Mouse (Mus musculus): Measurements from ENCODE around the gene Gm38431. TPM values are rescaled to one million over a fixed set of nuclear protein-coding genes. Genes with fewer than 3 reads are reported as not detected.
"Not testable (repeated sequence)": the region's sequence is repeated elsewhere in the genome, so short reads cannot be mapped to it uniquely, and the experiment has no call there.

The Gm38431 gene
- total and polyA plus RNA-seq, 3 experiments: 2.8 to 382 (median 95.6) TPM

DNA sequence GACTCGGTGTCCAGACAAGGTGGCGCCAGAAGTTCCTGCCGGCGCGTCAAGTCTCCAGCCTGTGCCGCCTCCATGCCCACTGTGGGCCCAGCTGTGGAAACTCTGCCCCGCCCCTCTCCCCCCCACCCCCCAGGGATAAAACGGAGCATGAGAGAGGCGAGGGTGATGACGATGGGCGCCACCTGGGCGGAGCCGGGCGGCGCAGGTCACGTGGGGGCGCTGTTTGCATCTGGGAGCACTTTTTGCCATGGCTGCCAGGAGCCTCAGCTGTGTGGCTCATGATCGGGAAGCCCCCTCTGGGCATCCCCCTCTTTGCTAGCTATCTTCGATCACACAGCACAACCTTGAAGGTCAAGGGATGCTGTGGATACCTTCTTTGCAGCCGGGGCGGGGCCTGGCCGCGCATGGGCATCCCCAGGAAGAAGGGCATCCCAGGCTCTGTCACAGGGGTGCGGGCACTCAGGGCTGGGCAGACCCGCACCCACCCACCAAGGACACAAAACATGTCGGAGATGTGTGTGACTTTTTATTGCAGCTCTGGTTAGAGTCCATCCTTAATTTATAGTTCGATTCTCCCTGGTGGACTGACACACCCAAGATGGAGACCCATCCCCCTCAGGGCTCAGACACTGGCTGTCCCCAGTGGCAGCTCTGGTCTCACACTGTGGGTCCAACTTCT is 24.7 kb downstream of the Gm38431 start, which contains the start of gene Zglp1:
Gene Zglp1 (minus strand): TSS at position 88 of the 679 bp plus-strand sequence.
- no peaks in the 10 kb centered on the region for H3K9me3 ChIP-seq (replicated peaks)
- H3K4me1 ChIP-seq (ENCODE audit: insufficient read depth, low read depth, low read length): peaks cover 25% of the 10 kb centered on the region
- no peak for ATAC-seq (ENCODE audit: extremely low read depth, insufficient number of reproducible peaks, low FRiP score, poor library complexity, severe bottlenecking)
- DNase-seq (ENCODE audit: low spot score): no peak
- TF ChIP-seq POLR2AphosphoS5 (IDR thresholded peaks at IDR 0.05; ENCODE audit: insufficient replicate concordance, low read depth, low read length) (no peak), TAL1 (conservative IDR thresholded peaks at IDR 0.05; ENCODE audit: low read depth, low read length) (no peak), CTCF (IDR thresholded peaks at IDR 0.05; ENCODE audit: low read depth, low read length) (no peak), GATA1 (IDR thresholded peaks at IDR 0.05; ENCODE audit: borderline replicate concordance, low read length) (no peak), GATA2 (IDR thresholded peaks at IDR 0.05; ENCODE audit: borderline replicate concordance, low read depth, low read length) (no peak)
- H3K4me3 ChIP-seq (ENCODE audit: low read depth, low read length): no peak within 1 kb of the TSS
- no peaks in the 10 kb centered on the region for H3K27me3 ChIP-seq (ENCODE audit: insufficient read depth, low read length)
- H3K36me3 ChIP-seq (replicated peaks): peaks cover 92% of the 10 kb centered on the region

DNA sequence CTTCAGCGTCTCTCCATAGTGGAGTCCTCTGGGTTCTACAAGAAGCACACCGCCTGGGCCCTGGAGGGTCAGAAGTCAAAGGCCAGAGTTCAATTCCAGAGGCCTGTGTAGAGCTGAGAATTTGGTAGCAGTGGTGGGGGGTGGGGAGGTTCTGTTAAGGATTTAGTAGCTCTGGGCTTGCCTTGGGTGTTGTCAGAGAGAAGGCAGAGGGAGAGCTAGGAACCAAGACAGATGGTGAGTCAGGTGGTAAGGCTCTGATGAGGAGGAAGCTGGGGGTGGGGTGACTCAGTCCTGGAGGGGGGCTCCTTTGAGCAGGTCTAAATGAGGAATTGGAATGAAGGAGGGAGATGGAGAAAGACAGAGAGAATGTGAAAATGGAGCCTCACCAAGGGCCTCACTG is 28.9 kb downstream of the Gm38431 start:
- TF ChIP-seq GATA1 (IDR thresholded peaks at IDR 0.05; ENCODE audit: borderline replicate concordance, low read length) (no peak), CTCF (IDR thresholded peaks at IDR 0.05; ENCODE audit: low read depth, low read length) (no peak), TAL1 (conservative IDR thresholded peaks at IDR 0.05; ENCODE audit: low read depth, low read length) (no peak), GATA2 (IDR thresholded peaks at IDR 0.05; ENCODE audit: borderline replicate concordance, low read depth, low read length) (no peak), POLR2AphosphoS5 (IDR thresholded peaks at IDR 0.05; ENCODE audit: insufficient replicate concordance, low read depth, low read length) (no peak)
- Histone ChIP-seq H3K9me3 (replicated peaks) (no peaks in the 10 kb centered on the region), H3K27me3 (ENCODE audit: insufficient read depth, low read length) (no peaks in the 10 kb centered on the region; the same call in 1 of the 2 replicates), H3K36me3 (replicated peaks) (peaks cover 64% of the 10 kb centered on the region), H3K4me3 (ENCODE audit: low read depth, low read length) (no peak overlapping the region), H3K4me1 (ENCODE audit: insufficient read depth, low read depth, low read length) (peaks cover 12% of the 10 kb centered on the region)
- DNase-seq (ENCODE audit: low spot score) (no peak), ATAC-seq (ENCODE audit: extremely low read depth, insufficient number of reproducible peaks, low FRiP score, poor library complexity, severe bottlenecking) (no peak)

DNA sequence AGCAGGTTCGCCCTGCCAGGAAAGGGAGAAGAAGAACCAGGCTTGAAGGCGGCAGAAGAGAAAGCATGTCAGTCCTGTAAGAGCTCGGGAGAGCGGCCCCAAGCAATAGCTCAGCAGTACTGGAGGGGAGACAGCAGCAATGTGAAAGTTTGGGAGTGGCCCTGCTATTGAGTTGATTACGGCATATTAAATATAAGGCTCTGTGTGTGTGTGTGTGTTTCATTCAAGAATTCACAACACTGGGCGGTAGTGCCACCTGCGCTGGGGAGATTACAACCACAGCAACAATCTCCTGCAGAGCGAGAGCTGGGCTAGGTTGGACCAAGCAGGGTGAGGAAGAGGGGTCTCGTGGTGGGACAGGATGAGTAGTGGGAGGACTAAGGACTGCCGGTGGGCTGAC is 40.2 kb downstream of the Gm38431 start:
- Histone ChIP-seq H3K4me1 (ENCODE audit: insufficient read depth, low read depth, low read length) (peaks cover 6% of the 10 kb centered on the region), H3K9me3 (replicated peaks) (no peaks in the 10 kb centered on the region), H3K36me3 (replicated peaks) (no peaks in the 10 kb centered on the region), H3K27me3 (ENCODE audit: insufficient read depth, low read length) (peaks cover 27% of the 10 kb centered on the region), H3K4me3 (ENCODE audit: low read depth, low read length) (no peak overlapping the region)
- TF ChIP-seq TAL1 (conservative IDR thresholded peaks at IDR 0.05; ENCODE audit: low read depth, low read length) (no peak), CTCF (IDR thresholded peaks at IDR 0.05; ENCODE audit: low read depth, low read length) (no peak), POLR2AphosphoS5 (IDR thresholded peaks at IDR 0.05; ENCODE audit: insufficient replicate concordance, low read depth, low read length) (no peak), GATA2 (IDR thresholded peaks at IDR 0.05; ENCODE audit: borderline replicate concordance, low read depth, low read length) (no peak), GATA1 (IDR thresholded peaks at IDR 0.05; ENCODE audit: borderline replicate concordance, low read length) (no peak)
- ATAC-seq (ENCODE audit: extremely low read depth, insufficient number of reproducible peaks, low FRiP score, poor library complexity, severe bottlenecking): no peak
- DNase-seq (ENCODE audit: low spot score): no peak

DNA sequence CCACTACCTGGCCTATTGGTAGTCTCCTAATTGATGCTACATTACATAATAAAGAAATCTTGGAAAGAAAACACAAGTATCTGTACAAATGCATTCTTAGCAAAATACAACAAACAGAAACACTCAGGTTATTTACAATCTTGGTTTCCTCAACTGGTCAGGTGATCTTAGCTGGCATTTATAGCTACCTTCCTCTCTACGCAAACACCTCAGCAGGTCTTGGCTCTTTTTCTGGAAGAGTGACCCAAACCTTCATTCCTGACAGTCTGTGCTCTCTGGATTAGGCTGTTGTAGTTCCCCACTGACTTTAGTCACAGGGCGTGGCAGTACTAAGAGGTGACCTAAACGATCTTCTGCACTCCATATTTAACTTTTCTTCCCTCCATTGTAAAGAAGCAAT is 46.6 kb downstream of the Gm38431 start:
- peaks cover 20% of the 10 kb centered on the region for H3K4me1 ChIP-seq (ENCODE audit: insufficient read depth, low read depth, low read length)
- H3K27me3 ChIP-seq (ENCODE audit: insufficient read depth, low read length): peaks cover 19% of the 10 kb centered on the region
- ATAC-seq (ENCODE audit: extremely low read depth, insufficient number of reproducible peaks, low FRiP score, poor library complexity, severe bottlenecking) (no peak), DNase-seq (ENCODE audit: low spot score) (no peak)
- H3K36me3 ChIP-seq (replicated peaks): no peaks in the 10 kb centered on the region
- H3K4me3 ChIP-seq (ENCODE audit: low read depth, low read length): no peak overlapping the region
- no peaks in the 10 kb centered on the region for H3K9me3 ChIP-seq (replicated peaks)
- TF ChIP-seq GATA1 (IDR thresholded peaks at IDR 0.05; ENCODE audit: borderline replicate concordance, low read length): no peak
- no peak for TF ChIP-seq CTCF (IDR thresholded peaks at IDR 0.05; ENCODE audit: low read depth, low read length)
- TF ChIP-seq GATA2 (IDR thresholded peaks at IDR 0.05; ENCODE audit: borderline replicate concordance, low read depth, low read length): no peak
- TF ChIP-seq POLR2AphosphoS5 (IDR thresholded peaks at IDR 0.05; ENCODE audit: insufficient replicate concordance, low read depth, low read length): no peak
- TF ChIP-seq TAL1 (conservative IDR thresholded peaks at IDR 0.05; ENCODE audit: low read depth, low read length): no peak

DNA sequence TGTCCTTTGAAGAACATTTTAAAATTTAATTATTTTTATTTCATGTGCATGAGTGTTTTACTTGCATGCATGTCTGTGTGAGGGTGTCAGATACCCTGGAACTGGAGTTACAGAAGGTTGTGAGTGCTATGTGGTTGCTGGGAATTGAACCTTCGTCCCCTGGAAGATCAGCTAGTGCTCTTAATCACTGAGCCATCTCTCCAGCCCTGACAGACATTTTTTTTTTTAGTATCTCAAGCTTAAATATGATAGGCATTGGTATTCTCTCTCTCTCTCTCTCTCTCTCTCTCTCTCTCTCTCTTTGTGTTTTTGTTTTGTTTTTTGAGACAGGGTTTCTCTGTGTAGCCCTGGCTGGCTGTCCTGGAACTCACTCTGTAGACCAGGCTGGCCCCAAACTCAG is 47.0 kb downstream of the Gm38431 start:
- ATAC-seq (ENCODE audit: extremely low read depth, insufficient number of reproducible peaks, low FRiP score, poor library complexity, severe bottlenecking); H3K9me3 ChIP-seq (replicated peaks); H3K4me3 ChIP-seq (ENCODE audit: low read depth, low read length); DNase-seq (ENCODE audit: low spot score); H3K36me3 ChIP-seq (replicated peaks): not testable (repeated sequence)
- Histone ChIP-seq H3K4me1 (ENCODE audit: insufficient read depth, low read depth, low read length) (peaks cover 24% of the 10 kb centered on the region), H3K27me3 (ENCODE audit: insufficient read depth, low read length) (peaks cover 17% of the 10 kb centered on the region)

DNA sequence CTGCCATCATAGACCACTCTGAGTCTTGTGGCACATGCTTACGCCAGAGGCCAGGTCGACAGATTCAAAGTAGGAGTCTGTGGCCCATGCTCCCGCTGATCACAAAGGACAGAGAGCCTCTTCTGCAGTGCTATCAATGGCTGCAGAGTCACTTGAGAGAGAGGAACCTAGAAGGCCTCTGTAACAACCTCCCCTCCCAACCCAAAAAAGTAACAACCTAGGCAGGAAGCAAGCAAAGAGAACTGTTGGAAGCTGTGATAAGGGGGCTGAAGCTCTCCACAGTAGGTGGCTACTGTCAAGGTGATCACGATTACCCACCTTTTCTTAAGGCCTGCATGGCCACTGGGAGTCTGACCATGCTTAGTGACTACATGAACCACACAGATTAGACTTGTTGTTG is 48.2 kb downstream of the Gm38431 start:
- TF ChIP-seq CTCF (IDR thresholded peaks at IDR 0.05; ENCODE audit: low read depth, low read length) (no peak), TAL1 (conservative IDR thresholded peaks at IDR 0.05; ENCODE audit: low read depth, low read length) (no peak)
- no peak overlapping the region for H3K4me3 ChIP-seq (ENCODE audit: low read depth, low read length)
- DNase-seq (ENCODE audit: low spot score) (no peak), ATAC-seq (ENCODE audit: extremely low read depth, insufficient number of reproducible peaks, low FRiP score, poor library complexity, severe bottlenecking) (no peak)
- peaks cover 33% of the 10 kb centered on the region for H3K4me1 ChIP-seq (ENCODE audit: insufficient read depth, low read depth, low read length)
- no peaks in the 10 kb centered on the region for H3K9me3 ChIP-seq (replicated peaks)
- peaks cover 16% of the 10 kb centered on the region for H3K27me3 ChIP-seq (ENCODE audit: insufficient read depth, low read length)
- H3K36me3 ChIP-seq (replicated peaks): no peaks in the 10 kb centered on the region

DNA sequence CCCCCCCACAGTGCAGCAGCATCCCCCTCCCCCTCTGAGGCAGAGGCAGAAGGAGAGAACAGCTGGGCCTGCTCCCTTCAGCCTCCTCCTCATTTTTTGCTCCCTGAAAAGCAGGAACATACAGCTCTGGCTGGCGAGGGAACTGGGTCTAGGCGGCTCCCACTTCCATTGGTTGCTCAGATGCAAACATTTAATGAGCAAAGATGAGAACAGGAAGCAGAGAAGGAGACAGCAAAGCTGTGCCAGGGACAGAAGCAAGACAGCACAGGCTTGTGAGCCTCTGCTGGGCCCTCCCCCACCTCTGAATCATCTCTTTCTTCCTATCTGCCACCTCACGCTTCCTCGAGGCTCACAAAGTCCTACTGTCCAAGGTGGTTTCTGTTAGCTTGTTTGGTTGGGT is 50.5 kb downstream of the Gm38431 start:
- DNase-seq (ENCODE audit: low spot score) (no peak), ATAC-seq (ENCODE audit: extremely low read depth, insufficient number of reproducible peaks, low FRiP score, poor library complexity, severe bottlenecking) (peak; percentile 60)
- Histone ChIP-seq H3K4me1 (ENCODE audit: insufficient read depth, low read depth, low read length) (peaks cover 35% of the 10 kb centered on the region), H3K4me3 (ENCODE audit: low read depth, low read length) (no peak overlapping the region), H3K9me3 (replicated peaks) (no peaks in the 10 kb centered on the region), H3K36me3 (replicated peaks) (no peaks in the 10 kb centered on the region), H3K27me3 (ENCODE audit: insufficient read depth, low read length) (peaks cover 12% of the 10 kb centered on the region)
- no peak for TF ChIP-seq POLR2AphosphoS5 (IDR thresholded peaks at IDR 0.05; ENCODE audit: insufficient replicate concordance, low read depth, low read length)
- no peak for TF ChIP-seq TAL1 (conservative IDR thresholded peaks at IDR 0.05; ENCODE audit: low read depth, low read length)
